Mouse (Mus musculus): ENCODE results near the gene Ctsa. TPM values are rescaled to one million over a fixed set of nuclear protein-coding genes. Genes with fewer than 3 reads are reported as not detected.
"Not testable (repeated sequence)": the region's sequence is repeated elsewhere in the genome, so short reads cannot be mapped to it uniquely, and the experiment has no call there.

Ctsa gene
- polyA plus RNA-seq, 1 experiment from 2014 or later: 134 TPM

GRCm38 (mm10) chr2:164871602-164872303 lies 39.1 kb downstream of the Ctsa start:
- no peaks in the 10 kb centered on the region for H3K27me3 ChIP-seq (ENCODE audit: control insufficient read depth, insufficient read depth, low read length)
- no peak overlapping the region for H3K9ac ChIP-seq (replicated peaks; ENCODE audit: low read depth, low read length)
- H3K27ac ChIP-seq (ENCODE audit: low read length): no peak overlapping the region
- no peaks in the 10 kb centered on the region for H3K36me3 ChIP-seq (ENCODE audit: control insufficient read depth, insufficient read depth, low read length)
- H3K4me2 ChIP-seq (replicated peaks; ENCODE audit: low read depth, low read length): no peak overlapping the region
- WGBS: 50% methylated on average over 6 of the region's 6 CpGs
- no peaks in the 10 kb centered on the region for H3K9me3 ChIP-seq (ENCODE audit: control insufficient read depth, low read depth, low read length)
- ATAC-seq (ENCODE audit: insufficient number of reproducible peaks, insufficient read depth, low FRiP score, low read depth): no peak
- peaks cover 7% of the 10 kb centered on the region; the same call in 1 of the 2 replicates for H3K4me1 ChIP-seq (ENCODE audit: control insufficient read depth, insufficient read depth, low read length)
- no peak overlapping the region for H3K4me3 ChIP-seq (ENCODE audit: low read depth, low read length)

GRCm38 (mm10) chr2:164873621-164874020 lies 40.9 kb downstream of the Ctsa start:
- Histone ChIP-seq H3K27me3 (ENCODE audit: control insufficient read depth, insufficient read depth, low read length) (no peaks in the 10 kb centered on the region), H3K9me3 (ENCODE audit: control insufficient read depth, low read depth, low read length) (no peaks in the 10 kb centered on the region), H3K4me3 (ENCODE audit: low read depth, low read length) (no peak overlapping the region), H3K4me1 (ENCODE audit: control insufficient read depth, insufficient read depth, low read length) (peaks cover 10% of the 10 kb centered on the region; the same call in 1 of the 2 replicates), H3K4me2 (replicated peaks; ENCODE audit: low read depth, low read length) (no peak overlapping the region), H3K9ac (replicated peaks; ENCODE audit: low read depth, low read length) (no peak overlapping the region), H3K36me3 (ENCODE audit: control insufficient read depth, insufficient read depth, low read length) (no peaks in the 10 kb centered on the region), H3K27ac (ENCODE audit: low read length) (no peak overlapping the region)
- no peak for ATAC-seq (ENCODE audit: insufficient number of reproducible peaks, insufficient read depth, low FRiP score, low read depth)
- WGBS: 52% methylated on average over 3 of the region's 3 CpGs

GRCm38 (mm10) chr2:164874239-164874769 lies 41.6 kb downstream of the Ctsa start:
- H3K9me3 ChIP-seq (ENCODE audit: control insufficient read depth, low read depth, low read length): no peaks in the 10 kb centered on the region
- H3K4me3 ChIP-seq (ENCODE audit: low read depth, low read length): no peak overlapping the region
- no peak for ATAC-seq (ENCODE audit: insufficient number of reproducible peaks, insufficient read depth, low FRiP score, low read depth)
- peak overlapping the region; percentile 59; the same call in 1 of the 2 replicates for H3K27ac ChIP-seq (ENCODE audit: low read length)
- no peak overlapping the region for H3K4me2 ChIP-seq (replicated peaks; ENCODE audit: low read depth, low read length)
- H3K4me1 ChIP-seq (ENCODE audit: control insufficient read depth, insufficient read depth, low read length): peaks cover 10% of the 10 kb centered on the region; the same call in 1 of the 2 replicates
- WGBS: 35% methylated on average over 1 of the region's 1 CpGs
- no peak overlapping the region for H3K9ac ChIP-seq (replicated peaks; ENCODE audit: low read depth, low read length)
- no peaks in the 10 kb centered on the region for H3K36me3 ChIP-seq (ENCODE audit: control insufficient read depth, insufficient read depth, low read length)
- no peaks in the 10 kb centered on the region for H3K27me3 ChIP-seq (ENCODE audit: control insufficient read depth, insufficient read depth, low read length)

GRCm38 (mm10) chr2:164875648-164876047 lies 43.0 kb downstream of the Ctsa start:
- not testable (repeated sequence) for H3K27me3 ChIP-seq (ENCODE audit: control insufficient read depth, insufficient read depth, low read length); ATAC-seq (ENCODE audit: insufficient number of reproducible peaks, insufficient read depth, low FRiP score, low read depth); H3K9ac ChIP-seq (replicated peaks; ENCODE audit: low read depth, low read length); H3K36me3 ChIP-seq (ENCODE audit: control insufficient read depth, insufficient read depth, low read length); H3K4me2 ChIP-seq (replicated peaks; ENCODE audit: low read depth, low read length); H3K4me3 ChIP-seq (ENCODE audit: low read depth, low read length); H3K9me3 ChIP-seq (ENCODE audit: control insufficient read depth, low read depth, low read length); H3K27ac ChIP-seq (ENCODE audit: low read length)
- 53% methylated on average over 2 of the region's 2 CpGs for WGBS
- peaks cover 15% of the 10 kb centered on the region; the same call in 1 of the 2 replicates for H3K4me1 ChIP-seq (ENCODE audit: control insufficient read depth, insufficient read depth, low read length)

- Histone ChIP-seq H3K4me3 (ENCODE audit: low read depth, low read length) (peak overlapping the region; percentile 97; the same call in 1 of the 2 replicates), H3K27ac (ENCODE audit: low read length) (peak overlapping the region; percentile 33; the same call in 1 of the 2 replicates), H3K4me1 (ENCODE audit: control insufficient read depth, insufficient read depth, low read length) (peaks cover 18% of the 10 kb centered on the region; the same call in 1 of the 2 replicates), H3K4me2 (replicated peaks; ENCODE audit: low read depth, low read length) (peak overlapping the region; percentile 89)
- not testable (repeated sequence) for ATAC-seq (ENCODE audit: insufficient number of reproducible peaks, insufficient read depth, low FRiP score, low read depth); H3K27me3 ChIP-seq (ENCODE audit: control insufficient read depth, insufficient read depth, low read length); H3K9ac ChIP-seq (replicated peaks; ENCODE audit: low read depth, low read length); H3K9me3 ChIP-seq (ENCODE audit: control insufficient read depth, low read depth, low read length); H3K36me3 ChIP-seq (ENCODE audit: control insufficient read depth, insufficient read depth, low read length)
- WGBS: 65% methylated on average over 11 of the region's 11 CpGs
Observed at GRCm38 (mm10) chr2:164877376-164878215, 44.9 kb downstream of the Ctsa start.

GRCm38 (mm10) chr2:164878509-164879227 lies 46.0 kb downstream of the Ctsa start:
- ATAC-seq (ENCODE audit: insufficient number of reproducible peaks, insufficient read depth, low FRiP score, low read depth): peak; percentile 50; the same call in 1 of the 2 replicates

GRCm38 (mm10) chr2:164879228-164879567 lies 46.5 kb downstream of the Ctsa start, which contains the start of gene Pcif1:
Gene Pcif1 (plus strand): TSS chr2:164879304.
- peak; percentile 77 for ATAC-seq (ENCODE audit: insufficient number of reproducible peaks, insufficient read depth, low FRiP score, low read depth)
- WGBS: under 1% methylated on average over 40 of the region's 40 CpGs

More at GRCm38 (mm10) chr2:164878509-164879227, 46.0 kb downstream of the Ctsa start:
- H3K27ac ChIP-seq (ENCODE audit: low read length): peak overlapping the region; percentile 100
- H3K9ac ChIP-seq (replicated peaks; ENCODE audit: low read depth, low read length): peak overlapping the region; percentile 100
- H3K4me3 ChIP-seq (ENCODE audit: low read depth, low read length): peak overlapping the region; percentile 97
- peaks cover 18% of the 10 kb centered on the region; the same call in 1 of the 2 replicates for H3K4me1 ChIP-seq (ENCODE audit: control insufficient read depth, insufficient read depth, low read length)
- peak overlapping the region; percentile 89 for H3K4me2 ChIP-seq (replicated peaks; ENCODE audit: low read depth, low read length)
- no peaks in the 10 kb centered on the region for H3K9me3 ChIP-seq (ENCODE audit: control insufficient read depth, low read depth, low read length)
- 3% methylated on average over 28 of the region's 28 CpGs for WGBS
- no peaks in the 10 kb centered on the region for H3K27me3 ChIP-seq (ENCODE audit: control insufficient read depth, insufficient read depth, low read length)
- peaks cover 12% of the 10 kb centered on the region; the same call in 1 of the 2 replicates for H3K36me3 ChIP-seq (ENCODE audit: control insufficient read depth, insufficient read depth, low read length)

More at GRCm38 (mm10) chr2:164879228-164879567, 46.5 kb downstream of the Ctsa start, which contains the start of gene Pcif1:
- Histone ChIP-seq H3K9ac (replicated peaks; ENCODE audit: low read depth, low read length) (peak within 1 kb of the TSS; percentile 100), H3K9me3 (ENCODE audit: control insufficient read depth, low read depth, low read length) (no peaks in the 10 kb centered on the region), H3K4me2 (replicated peaks; ENCODE audit: low read depth, low read length) (peak within 1 kb of the TSS; percentile 89), H3K4me1 (ENCODE audit: control insufficient read depth, insufficient read depth, low read length) (peaks cover 15% of the 10 kb centered on the region; the same call in 1 of the 2 replicates), H3K36me3 (ENCODE audit: control insufficient read depth, insufficient read depth, low read length) (peaks cover 17% of the 10 kb centered on the region; the same call in 1 of the 2 replicates), H3K27me3 (ENCODE audit: control insufficient read depth, insufficient read depth, low read length) (no peaks in the 10 kb centered on the region), H3K27ac (ENCODE audit: low read length) (peak within 1 kb of the TSS; percentile 100), H3K4me3 (ENCODE audit: low read depth, low read length) (peak within 1 kb of the TSS; percentile 97)

Measured in stomach, embryonic 14.5 days (tissue).